In the genomic region with DNA sequence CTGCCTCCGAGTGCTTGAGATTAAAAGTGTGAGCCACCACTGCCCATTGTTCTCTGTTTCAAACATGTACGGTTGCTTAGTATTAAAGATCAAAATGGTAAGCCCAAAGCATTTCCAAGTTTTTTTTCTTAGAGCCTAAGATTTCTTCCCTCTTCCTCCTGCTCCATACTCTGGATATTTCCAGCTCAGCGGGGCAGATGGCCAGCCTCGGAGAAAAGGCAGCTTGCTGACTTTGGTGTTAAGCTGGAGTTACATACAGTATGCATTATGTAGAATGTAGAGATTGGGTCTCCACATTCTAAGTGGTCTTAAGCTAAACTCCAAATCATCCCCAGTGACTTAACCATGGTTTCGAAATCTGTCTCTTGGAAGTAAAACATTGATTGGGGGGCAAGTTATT, we compare ENCODE assay signal across 26 mouse cellular contexts.
"Had no signal": no experiment of that assay in that cellular context is flagged by ENCODE, and none has a peak within 500 bp of the region (broad histone marks: within the 10 kb centered on the region; RNA-seq: fewer than 3 reads in every experiment).

No protein-coding gene starts in this region.

- H3K4me2 ChIP-seq: heart, embryonic 11.5 days; heart, embryonic 13.5 days; heart, embryonic 15.5 days; hindbrain, embryonic 13.5 days; hindbrain, embryonic 15.5 days; kidney, embryonic 15.5 days; limb, embryonic 13.5 days; limb, embryonic 15.5 days had no signal

- H3K27ac ChIP-seq: heart, adult 2 months; heart, embryonic 13.5 days; heart, embryonic 15.5 days; hindbrain, embryonic 13.5 days; hindbrain, embryonic 15.5 days; hindbrain, postnatal 0 days; kidney, embryonic 15.5 days; kidney, postnatal 0 days; limb, embryonic 13.5 days; limb, embryonic 15.5 days had no signal

- DNase-seq: forebrain, postnatal 0 days; gastrocnemius, postnatal 14 days; gastrocnemius, postnatal 36 days; heart, adult 11 months; heart, adult 2 months; heart, postnatal 14 days; heart, postnatal 36 days; kidney, adult 11 months; kidney, adult 2 months; kidney, adult 9 months; kidney, postnatal 14 days; kidney, postnatal 36 days; layer of hippocampus, adult 9-11 months; layer of hippocampus, postnatal 36 days; left cerebral cortex, postnatal 4 days had no signal

- H3K4me3 ChIP-seq: heart, adult 2 months; heart, embryonic 13.5 days; heart, embryonic 15.5 days; hindbrain, embryonic 13.5 days; hindbrain, embryonic 15.5 days; kidney, embryonic 15.5 days; limb, embryonic 13.5 days; limb, embryonic 15.5 days had no signal

- H3K4me1 ChIP-seq: hindbrain, embryonic 13.5 days; hindbrain, embryonic 15.5 days; kidney, embryonic 15.5 days; limb, embryonic 13.5 days; limb, embryonic 15.5 days had no signal

- ATAC-seq: forebrain, postnatal 0 days; hindbrain, postnatal 0 days; intestine, embryonic 16.5 days had no signal

- H3K9ac ChIP-seq: forebrain, postnatal 0 days; heart, embryonic 13.5 days; heart, embryonic 15.5 days; hindbrain, embryonic 13.5 days; hindbrain, embryonic 15.5 days; kidney, embryonic 15.5 days; limb, embryonic 13.5 days; limb, embryonic 15.5 days had no signal

- H3K9me3 ChIP-seq: heart, embryonic 13.5 days; heart, embryonic 15.5 days; hindbrain, embryonic 13.5 days; hindbrain, embryonic 15.5 days; kidney, embryonic 15.5 days; limb, embryonic 13.5 days; limb, embryonic 15.5 days had no signal

- H3K27me3 ChIP-seq: heart, embryonic 15.5 days; hindbrain, embryonic 13.5 days; hindbrain, embryonic 15.5 days; kidney, embryonic 15.5 days; limb, embryonic 13.5 days had no signal

- H3K36me3 ChIP-seq: heart, embryonic 13.5 days; heart, embryonic 15.5 days; hindbrain, embryonic 13.5 days; hindbrain, embryonic 15.5 days; kidney, embryonic 15.5 days; limb, embryonic 13.5 days; limb, embryonic 15.5 days had no signal
